Comparison of ENCODE assay signal across 9 mouse cellular contexts in genomic region chr4:125115710-125116089, GRCm38 (mm10). TPM values are rescaled to one million over a fixed set of nuclear protein-coding genes. Genes with fewer than 3 reads are reported as not detected.
A peak's percentile ranks its signal among the peaks of the same experiment; 100 is the strongest.
DNase-seq lines count a peak whose midpoint lies in the region; ATAC-seq lines count a peak whose summit lies in the region.
"Had no signal": no experiment of that assay in that cellular context is flagged by ENCODE, and none has a peak within 500 bp of the region (broad histone marks: within the 10 kb centered on the region; RNA-seq: fewer than 3 reads in every experiment).

No protein-coding gene starts in this region.

- H3K27me3 ChIP-seq in heart, embryonic 10.5 days (ENCODE audit: insufficient read depth, poor library complexity, severe bottlenecking): 0 out of 2 replicates have a peak, but pooled peaks cover 5% of the 10 kb centered on the region
- H3K27me3 ChIP-seq in heart, embryonic 12.5 days (replicated peaks): no peaks in the 10 kb centered on the region

- peak overlapping the region; percentile 0; the same call in 1 of the 2 replicates for H3K27ac ChIP-seq in heart, embryonic 10.5 days
- no peak overlapping the region for H3K27ac ChIP-seq in heart, embryonic 12.5 days (ENCODE audit: poor library complexity, severe bottlenecking)
- peak overlapping the region; percentile 95 for H3K27ac ChIP-seq in brown adipose tissue, adult 24 weeks (replicated peaks; ENCODE audit: low read depth, low read length)

- H3K4me1 ChIP-seq in heart, embryonic 10.5 days: peaks cover 30% of the 10 kb centered on the region
- H3K4me1 ChIP-seq in heart, embryonic 12.5 days (replicated peaks): peaks cover 17% of the 10 kb centered on the region
- peaks cover 22% of the 10 kb centered on the region for H3K4me1 ChIP-seq in brown adipose tissue, adult 24 weeks (ENCODE audit: control insufficient read depth, insufficient read depth, insufficient read length, low read length)

- no peak overlapping the region for H3K9ac ChIP-seq in heart, embryonic 12.5 days

- no peaks in the 10 kb centered on the region for H3K9me3 ChIP-seq in heart, embryonic 10.5 days
- H3K9me3 ChIP-seq in heart, embryonic 12.5 days (replicated peaks): no peaks in the 10 kb centered on the region

- H3K36me3 ChIP-seq in heart, embryonic 10.5 days: peaks cover 23% of the 10 kb centered on the region; the same call in 1 of the 2 replicates
- H3K36me3 ChIP-seq in heart, embryonic 12.5 days: peaks cover 21% of the 10 kb centered on the region

- no peak for DNase-seq in heart, embryonic 10.5 days (ENCODE audit: low spot score)
- DNase-seq in 3134 (ENCODE audit: extremely low read depth, insufficient read length, low spot score): peak; percentile 79
- peak; percentile 82 to 86 for DNase-seq in kidney, adult 8-10 months
- peak; percentile 67 for DNase-seq in lung, postnatal 25 days (ENCODE audit: low spot score)
- DNase-seq in spleen, postnatal 4 days (ENCODE audit: low spot score in 2 of 2): no peak
- DNase-seq in embryo, embryonic 10 days (ENCODE audit: low spot score): no peak

- H3K4me3 ChIP-seq in heart, embryonic 10.5 days: no peak overlapping the region
- H3K4me3 ChIP-seq in heart, embryonic 12.5 days: no peak overlapping the region
- no peak overlapping the region for H3K4me3 ChIP-seq in brown adipose tissue, adult 24 weeks (ENCODE audit: insufficient read depth, low read depth, low read length)

- no peak for ATAC-seq in heart, embryonic 12.5 days (ENCODE audit: insufficient number of reproducible peaks, low FRiP score)

- 47% methylated on average over 6 of the region's 6 CpGs for WGBS in heart, embryonic 10.5 days
- WGBS in heart, embryonic 12.5 days: 46% methylated on average over 6 of the region's 6 CpGs

- H3K4me2 ChIP-seq in heart, embryonic 12.5 days: no peak overlapping the region

RNA-seq across cellular contexts. Expression of gene Zc3h12a, which starts 11.9 kb away (rescaled TPM):
- polyA plus RNA-seq in heart, embryonic 10.5 days (2016; fragmentation: Nextera tagmentation; extraction: Ambion mirVana): 0.92 and 1.2 TPM in 2 replicates
- 0.80 and 1.3 TPM in 2 replicates for polyA plus RNA-seq in heart, embryonic 12.5 days (2016; fragmentation: Nextera tagmentation; extraction: Ambion mirVana)
- polyA plus RNA-seq in brown adipose tissue, adult 24 weeks (2012; ENCODE audit: insufficient read depth, insufficient read length, missing spikeins): 3.1 and 5.4 TPM in 2 replicates

RNA-seq across cellular contexts. Expression of gene Meaf6, which starts 30.8 kb away (rescaled TPM):
- polyA plus RNA-seq in heart, embryonic 10.5 days (2016; fragmentation: Nextera tagmentation; extraction: Ambion mirVana): 43.6 and 55.6 TPM in 2 replicates
- polyA plus RNA-seq in heart, embryonic 12.5 days (2016; fragmentation: Nextera tagmentation; extraction: Ambion mirVana): 48.7 and 53.3 TPM in 2 replicates
- polyA plus RNA-seq in brown adipose tissue, adult 24 weeks (2012; ENCODE audit: insufficient read depth, insufficient read length, missing spikeins): 15.2 and 16.5 TPM in 2 replicates

RNA-seq across cellular contexts. Expression of gene Snip1, which starts 49.2 kb away (rescaled TPM):
- 22.0 and 25.6 TPM in 2 replicates for polyA plus RNA-seq in heart, embryonic 10.5 days (2016; fragmentation: Nextera tagmentation; extraction: Ambion mirVana)
- polyA plus RNA-seq in heart, embryonic 12.5 days (2016; fragmentation: Nextera tagmentation; extraction: Ambion mirVana): 20.6 and 22.6 TPM in 2 replicates
- polyA plus RNA-seq in brown adipose tissue, adult 24 weeks (2012; ENCODE audit: insufficient read depth, insufficient read length, missing spikeins): 8.0 and 9.0 TPM in 2 replicates

RNA-seq across cellular contexts. Expression of gene Dnali1, which starts 50.2 kb away (rescaled TPM):
- 0.12 and 0.28 TPM in 2 replicates for polyA plus RNA-seq in heart, embryonic 10.5 days (2016; fragmentation: Nextera tagmentation; extraction: Ambion mirVana)
- 0.17 and 0.18 TPM in 2 replicates for polyA plus RNA-seq in heart, embryonic 12.5 days (2016; fragmentation: Nextera tagmentation; extraction: Ambion mirVana)
- polyA plus RNA-seq in brown adipose tissue, adult 24 weeks (2012; ENCODE audit: insufficient read depth, insufficient read length, missing spikeins): not detected in 2 replicates
- polyA plus RNA-seq: large intestine, adult 2 months had no signal

Comparison
In these comparisons a context has a peak if more than half of its experiments do, and no peak if none do; other contexts are left out.
1. DNase-seq: peak in 3134 (single experiment), kidney, adult 8-10 months (2 of 2) and lung, postnatal 25 days (single experiment); none in heart, embryonic 10.5 days (single experiment), spleen, postnatal 4 days (0 of 2) and embryo, embryonic 10 days (single experiment).